Mouse (Mus musculus) midbrain, embryonic 12.5 days (tissue): ENCODE results near the gene Med18. TPM values are rescaled to one million over a fixed set of nuclear protein-coding genes. Genes with fewer than 3 reads are reported as not detected.

Source experiments
- ATAC-seq: fragments of 200-750 bp; cut with Nextera tagmentation; 2 replicates; pipeline ENCODE4 v1.8.0; 2017; ENCODE audit warnings: low read depth, moderate TSS enrichment, moderate library complexity; ENCODE audit not compliant: low FRiP score
- H3K27ac ChIP-seq: fragments of 300-500 bp; sonication (generic); replicated peaks from 2 replicates; pipeline ENCODE4 v1.5.1; 2016; ENCODE audit warnings: mild to moderate bottlenecking
- H3K27me3 ChIP-seq: fragments of 300-500 bp; sonication (generic); 2 replicates; pipeline ENCODE4 v1.6.1; 2016; ENCODE audit warnings: mild to moderate bottlenecking
- H3K36me3 ChIP-seq: fragments of 300-500 bp; sonication (generic); 2 replicates; pipeline ENCODE4 v1.6.1; 2016
- H3K4me1 ChIP-seq: fragments of 300-500 bp; sonication (generic); 2 replicates; pipeline ENCODE4 v1.6.1; 2016
- H3K4me2 ChIP-seq: fragments of 300-500 bp; sonication (generic); replicated peaks from 2 replicates; pipeline ENCODE4 v1.6.1; 2016; ENCODE audit warnings: mild to moderate bottlenecking, moderate library complexity
- H3K4me3 ChIP-seq: fragments of 300-500 bp; sonication (generic); 2 replicates; pipeline ENCODE4 v1.5.1; 2016; ENCODE audit warnings: mild to moderate bottlenecking
- H3K9ac ChIP-seq: fragments of 300-500 bp; sonication (generic); replicated peaks from 2 replicates; pipeline ENCODE4 v1.6.1; 2016; ENCODE audit warnings: mild to moderate bottlenecking, moderate library complexity
- H3K9me3 ChIP-seq: fragments of 300-500 bp; sonication (generic); 2 replicates; pipeline ENCODE4 v1.6.1; 2016; ENCODE audit warnings: mild to moderate bottlenecking
- WGBS: fragments of 180-500 bp; shearing (Covaris S2); methylation state at CpG from one replicate; pipeline ENCODE4 v1.1.7; 2016; 5-methylcytosine and 5-hydroxymethylcytosine counted together
- polyA plus RNA-seq: library from polyadenylated mRNA; unstranded; fragments of >200 nt; fragmentation: Nextera tagmentation; extraction: Ambion mirVana; gene quantifications from 2 replicates; pipeline ENCODE4 v1.2.1, GENCODE M21; 2016

The Med18 gene
- polyA plus RNA-seq, 1 experiment from 2014 or later: 22.2 TPM

GRCm38 (mm10) chr4:132475895-132476878 is 12.5 kb upstream of the Med18 start:
- no peak for ATAC-seq
- Histone ChIP-seq H3K9ac (no peak overlapping the region), H3K4me2 (no peak overlapping the region), H3K27me3 (no peaks in the 10 kb centered on the region), H3K4me1 (no peaks in the 10 kb centered on the region), H3K27ac (no peak overlapping the region), H3K36me3 (no peaks in the 10 kb centered on the region), H3K4me3 (no peak overlapping the region), H3K9me3 (no peaks in the 10 kb centered on the region)
- WGBS: 81% methylated on average over 13 of the region's 13 CpGs

GRCm38 (mm10) chr4:132474631-132475030 is 10.9 kb upstream of the Med18 start:
- no peak for ATAC-seq
- 81% methylated on average over 4 of the region's 4 CpGs for WGBS
- Histone ChIP-seq H3K27ac (no peak overlapping the region), H3K36me3 (no peaks in the 10 kb centered on the region), H3K4me3 (no peak overlapping the region), H3K4me1 (no peaks in the 10 kb centered on the region), H3K27me3 (no peaks in the 10 kb centered on the region), H3K9me3 (no peaks in the 10 kb centered on the region), H3K4me2 (no peak overlapping the region), H3K9ac (no peak overlapping the region)

GRCm38 (mm10) chr4:132473411-132473810 is 9.7 kb upstream of the Med18 start:
- Histone ChIP-seq H3K4me3 (no peak overlapping the region), H3K4me2 (no peak overlapping the region), H3K9ac (no peak overlapping the region), H3K27me3 (no peaks in the 10 kb centered on the region), H3K9me3 (no peaks in the 10 kb centered on the region), H3K4me1 (no peaks in the 10 kb centered on the region), H3K27ac (no peak overlapping the region), H3K36me3 (no peaks in the 10 kb centered on the region)
- ATAC-seq: no peak
- 88% methylated on average over 9 of the region's 9 CpGs for WGBS

- 36% methylated on average over 3 of the region's 3 CpGs for WGBS
These were observed 6.2 kb upstream of the Med18 start for GRCm38 (mm10) chr4:132469873-132470272.

GRCm38 (mm10) chr4:132464255-132464613 is 513 bp upstream of the Med18 start:
- Histone ChIP-seq H3K4me1 (peaks cover 17% of the 10 kb centered on the region), H3K36me3 (peaks cover 22% of the 10 kb centered on the region), H3K4me3 (peak overlapping the region; percentile 90), H3K4me2 (peak overlapping the region; percentile 74), H3K27me3 (no peaks in the 10 kb centered on the region), H3K27ac (no peak overlapping the region), H3K9me3 (no peaks in the 10 kb centered on the region), H3K9ac (no peak overlapping the region; the same call in 1 of the 2 replicates)
- peak; percentile 47; the same call in 1 of the 2 replicates for ATAC-seq
- 4% methylated on average over 5 of the region's 5 CpGs for WGBS

More at GRCm38 (mm10) chr4:132469873-132470272, 6.2 kb upstream of the Med18 start:
- H3K27ac ChIP-seq: no peak overlapping the region
- no peak overlapping the region for H3K4me2 ChIP-seq
- no peaks in the 10 kb centered on the region for H3K9me3 ChIP-seq
- no peak for ATAC-seq
- H3K4me1 ChIP-seq: no peaks in the 10 kb centered on the region
- no peaks in the 10 kb centered on the region for H3K36me3 ChIP-seq
- no peak overlapping the region for H3K9ac ChIP-seq
- no peak overlapping the region for H3K4me3 ChIP-seq
- no peaks in the 10 kb centered on the region for H3K27me3 ChIP-seq

- Histone ChIP-seq H3K4me3 (peak overlapping the region; percentile 90), H3K27ac (no peak overlapping the region), H3K27me3 (no peaks in the 10 kb centered on the region), H3K4me2 (peak overlapping the region; percentile 74), H3K9me3 (no peaks in the 10 kb centered on the region), H3K9ac (peak overlapping the region; percentile 83), H3K36me3 (peaks cover 32% of the 10 kb centered on the region), H3K4me1 (peaks cover 17% of the 10 kb centered on the region)
- WGBS: 17% methylated on average over 11 of the region's 11 CpGs
- no peak for ATAC-seq
These were observed 885 bp downstream of the Med18 start for GRCm38 (mm10) chr4:132462836-132463235.

- 92% methylated on average over 8 of the region's 8 CpGs for WGBS
- no peaks in the 10 kb centered on the region for H3K9me3 ChIP-seq
- peaks cover 38% of the 10 kb centered on the region for H3K36me3 ChIP-seq
- no peak for ATAC-seq
- no peak overlapping the region for H3K4me3 ChIP-seq
- no peaks in the 10 kb centered on the region for H3K27me3 ChIP-seq
- H3K9ac ChIP-seq: no peak overlapping the region
- H3K27ac ChIP-seq: no peak overlapping the region
- no peak overlapping the region for H3K4me2 ChIP-seq
- peaks cover 17% of the 10 kb centered on the region for H3K4me1 ChIP-seq
These were observed 3.5 kb downstream of the Med18 start for GRCm38 (mm10) chr4:132460225-132460624.

GRCm38 (mm10) chr4:132455561-132455960 is 8.2 kb downstream of the Med18 start:
- H3K4me2 ChIP-seq: no peak overlapping the region
- no peak for ATAC-seq
- peaks cover 30% of the 10 kb centered on the region for H3K36me3 ChIP-seq
- H3K4me3 ChIP-seq: no peak overlapping the region
- no peak overlapping the region for H3K27ac ChIP-seq
- no peak overlapping the region for H3K9ac ChIP-seq
- H3K4me1 ChIP-seq: no peaks in the 10 kb centered on the region
- 95% methylated on average over 6 of the region's 6 CpGs for WGBS
- H3K27me3 ChIP-seq: no peaks in the 10 kb centered on the region
- H3K9me3 ChIP-seq: no peaks in the 10 kb centered on the region

GRCm38 (mm10) chr4:132455146-132455545 is 8.6 kb downstream of the Med18 start:
- ATAC-seq: no peak
- WGBS: 86% methylated on average over 3 of the region's 3 CpGs
- H3K9me3 ChIP-seq: no peaks in the 10 kb centered on the region
- peaks cover 26% of the 10 kb centered on the region for H3K36me3 ChIP-seq
- H3K4me1 ChIP-seq: no peaks in the 10 kb centered on the region
- H3K4me2 ChIP-seq: no peak overlapping the region
- H3K4me3 ChIP-seq: no peak overlapping the region
- no peak overlapping the region for H3K27ac ChIP-seq
- no peak overlapping the region for H3K9ac ChIP-seq
- H3K27me3 ChIP-seq: no peaks in the 10 kb centered on the region

- Histone ChIP-seq H3K4me2 (no peak overlapping the region), H3K27me3 (no peaks in the 10 kb centered on the region), H3K36me3 (peaks cover 17% of the 10 kb centered on the region), H3K9me3 (no peaks in the 10 kb centered on the region), H3K4me1 (no peaks in the 10 kb centered on the region), H3K9ac (no peak overlapping the region), H3K27ac (no peak overlapping the region), H3K4me3 (no peak overlapping the region)
- WGBS: 82% methylated on average over 6 of the region's 6 CpGs
- ATAC-seq: no peak
These were observed 9.5 kb downstream of the Med18 start for GRCm38 (mm10) chr4:132454216-132454615.

- no peak overlapping the region for H3K4me2 ChIP-seq
- WGBS: 88% methylated on average over 3 of the region's 3 CpGs
These were observed 13.9 kb downstream of the Med18 start for GRCm38 (mm10) chr4:132449778-132450177.

GRCm38 (mm10) chr4:132446105-132446504 is 17.6 kb downstream of the Med18 start:
- no peak for ATAC-seq
- Histone ChIP-seq H3K9ac (no peak overlapping the region), H3K27ac (no peak overlapping the region), H3K27me3 (no peaks in the 10 kb centered on the region), H3K4me2 (no peak overlapping the region), H3K4me1 (no peaks in the 10 kb centered on the region), H3K36me3 (no peaks in the 10 kb centered on the region), H3K9me3 (no peaks in the 10 kb centered on the region), H3K4me3 (no peak overlapping the region)
- WGBS: 86% methylated on average over 12 of the region's 12 CpGs

More at GRCm38 (mm10) chr4:132449778-132450177, 13.9 kb downstream of the Med18 start:
- no peaks in the 10 kb centered on the region for H3K27me3 ChIP-seq
- H3K9ac ChIP-seq: no peak overlapping the region
- H3K4me1 ChIP-seq: no peaks in the 10 kb centered on the region
- no peak for ATAC-seq
- H3K4me3 ChIP-seq: no peak overlapping the region
- H3K9me3 ChIP-seq: no peaks in the 10 kb centered on the region
- no peaks in the 10 kb centered on the region for H3K36me3 ChIP-seq
- H3K27ac ChIP-seq: no peak overlapping the region
